Mouse (Mus musculus) intestine, postnatal 0 days (tissue): Measurements from ENCODE around the gene Jund. TPM values are rescaled to one million over a fixed set of nuclear protein-coding genes. Genes with fewer than 3 reads are reported as not detected.

ENCODE experiments used
- ATAC-seq: fragments of 200-750 bp; cut with Nextera tagmentation; 2 replicates; pipeline ENCODE4 v1.8.0; 2017; ENCODE audit warnings: mild to moderate bottlenecking, moderate TSS enrichment, moderate library complexity
- H3K27ac ChIP-seq: fragments of 300-500 bp; sonication (generic); 2 replicates; pipeline ENCODE4 v1.5.1; 2014; ENCODE audit warnings: mild to moderate bottlenecking, low read depth, low read length, moderate library complexity
- H3K27me3 ChIP-seq: fragments of 300-500 bp; sonication (generic); replicated peaks from 2 replicates; pipeline ENCODE4 v1.6.1; 2014; ENCODE audit warnings: low read length, mixed read lengths; ENCODE audit not compliant: control insufficient read depth, insufficient read depth
- H3K36me3 ChIP-seq: fragments of 300-500 bp; sonication (generic); 2 replicates; pipeline ENCODE4 v1.6.1; 2014; ENCODE audit warnings: mild to moderate bottlenecking, moderate library complexity; ENCODE audit not compliant: control insufficient read depth, insufficient read depth
- H3K4me1 ChIP-seq: fragments of 300-500 bp; sonication (generic); replicated peaks from 2 replicates; pipeline ENCODE4 v1.6.1; 2014; ENCODE audit warnings: antibody characterized with exemption, low read length, mixed read lengths; ENCODE audit not compliant: control insufficient read depth, insufficient read depth
- H3K4me2 ChIP-seq: fragments of 300-500 bp; sonication (generic); replicated peaks from 2 replicates; pipeline ENCODE4 v1.6.1; 2014; ENCODE audit warnings: low read depth, mild to moderate bottlenecking, moderate library complexity
- H3K4me3 ChIP-seq: fragments of 300-500 bp; sonication (generic); 2 replicates; pipeline ENCODE4 v1.5.1; 2014; ENCODE audit warnings: low read depth, low read length
- H3K9ac ChIP-seq: fragments of 300-500 bp; sonication (generic); 2 replicates; pipeline ENCODE4 v1.6.1; 2014; ENCODE audit warnings: mild to moderate bottlenecking, low read depth, low read length
- H3K9me3 ChIP-seq: fragments of 300-500 bp; sonication (generic); 2 replicates; pipeline ENCODE4 v1.6.1; 2016; ENCODE audit warnings: mixed run types; ENCODE audit not compliant: control insufficient read depth
- CTCF ChIP-seq: sonication (generic); IDR thresholded peaks from 2 replicates; pipeline ENCODE4 v1.5.1; 2016; ENCODE audit warnings: low read depth, mild to moderate bottlenecking, control low read depth, antibody characterized with exemption, moderate library complexity
- WGBS: fragments of 180-500 bp; shearing (Covaris S2); extraction: QIAGEN DNeasy Blood & Tissue Kit; methylation state at CpG from one replicate; pipeline ENCODE4 v1.1.7; 2014; 5-methylcytosine and 5-hydroxymethylcytosine counted together
- polyA plus RNA-seq: library from polyadenylated mRNA; unstranded; fragments of >200 nt; fragmentation: Nextera tagmentation; extraction: Ambion mirVana; gene quantifications from 2 replicates; pipeline ENCODE4 v1.2.1, GENCODE M21; 2015

Jund gene
- polyA plus RNA-seq, 1 experiment from 2014 or later, result 121 TPM

- WGBS, result 56% methylated on average over 9 of the region's 9 CpGs
- TF ChIP-seq CTCF, result no peak
- no peak overlapping the region for H3K4me3 ChIP-seq
- H3K36me3 ChIP-seq, result no peaks in the 10 kb centered on the region
- H3K27me3 ChIP-seq, result peaks cover 38% of the 10 kb centered on the region
- H3K4me1 ChIP-seq, result no peaks in the 10 kb centered on the region
- no peaks in the 10 kb centered on the region for H3K9me3 ChIP-seq
- no peak for ATAC-seq
- no peak overlapping the region for H3K27ac ChIP-seq
- no peak overlapping the region for H3K9ac ChIP-seq
- H3K4me2 ChIP-seq, result no peak overlapping the region
Observed at GRCm38 (mm10) chr8:70746676-70747075, 47.9 kb downstream of the Jund start.

GRCm38 (mm10) chr8:70747211-70747890 lies 48.6 kb downstream of the Jund start:
- H3K9ac ChIP-seq, result no peak overlapping the region
- H3K27ac ChIP-seq, result no peak overlapping the region
- WGBS, result 88% methylated on average over 18 of the region's 18 CpGs
- H3K27me3 ChIP-seq, result peaks cover 36% of the 10 kb centered on the region
- no peaks in the 10 kb centered on the region for H3K9me3 ChIP-seq
- H3K4me3 ChIP-seq, result no peak overlapping the region
- ATAC-seq, result no peak
- TF ChIP-seq CTCF, result no peak
- H3K4me1 ChIP-seq, result no peaks in the 10 kb centered on the region
- H3K4me2 ChIP-seq, result no peak overlapping the region
- H3K36me3 ChIP-seq, result no peaks in the 10 kb centered on the region

- no peak overlapping the region for H3K4me2 ChIP-seq
- TF ChIP-seq CTCF, result no peak
- peaks cover 25% of the 10 kb centered on the region for H3K27me3 ChIP-seq
- no peak overlapping the region for H3K27ac ChIP-seq
- H3K36me3 ChIP-seq, result no peaks in the 10 kb centered on the region
- no peak overlapping the region for H3K9ac ChIP-seq
- no peak overlapping the region for H3K4me3 ChIP-seq
- H3K4me1 ChIP-seq, result peaks cover 5% of the 10 kb centered on the region
- ATAC-seq, result no peak
- WGBS, result 85% methylated on average over 23 of the region's 23 CpGs
- H3K9me3 ChIP-seq, result no peaks in the 10 kb centered on the region
Observed at GRCm38 (mm10) chr8:70748246-70749096, 49.7 kb downstream of the Jund start.

GRCm38 (mm10) chr8:70749097-70749674 lies 50.4 kb downstream of the Jund start:
- ATAC-seq, result no peak
- no peak overlapping the region for H3K27ac ChIP-seq
- peaks cover 17% of the 10 kb centered on the region for H3K27me3 ChIP-seq
- H3K36me3 ChIP-seq, result no peaks in the 10 kb centered on the region
- no peak overlapping the region for H3K4me3 ChIP-seq
- H3K9ac ChIP-seq, result no peak overlapping the region
- no peak overlapping the region for H3K4me2 ChIP-seq
- WGBS, result 78% methylated on average over 19 of the region's 19 CpGs
- H3K4me1 ChIP-seq, result peaks cover 5% of the 10 kb centered on the region
- no peaks in the 10 kb centered on the region for H3K9me3 ChIP-seq
- no peak for TF ChIP-seq CTCF

Other genes starting within 250 kb of the Jund start
- 9.3 and 10.5 TPM in 2 replicates for gene Klhl26, start 222.0 kb upstream of the Jund start, polyA plus RNA-seq
- 2.3 and 2.4 TPM in 2 replicates for gene Tmem59l, start 211.6 kb upstream of the Jund start, polyA plus RNA-seq
- 0.61 and 0.81 TPM in 2 replicates for gene Crlf1, start 205.8 kb upstream of the Jund start, polyA plus RNA-seq
- gene Rex1bd, start 192.2 kb upstream of the Jund start, polyA plus RNA-seq, result 145 and 148 TPM in 2 replicates
- 805 and 863 TPM in 2 replicates for gene Uba52, start 188.1 kb upstream of the Jund start, polyA plus RNA-seq
- 199 and 203 TPM in 2 replicates for gene Fkbp8, start 171.2 kb upstream of the Jund start, polyA plus RNA-seq
- gene Kxd1, start 171.0 kb upstream of the Jund start, polyA plus RNA-seq, result 46.4 and 52.1 TPM in 2 replicates
- 11.8 and 13.0 TPM in 2 replicates for gene Ell, start 159.5 kb upstream of the Jund start, polyA plus RNA-seq
- 19.4 and 21.0 TPM in 2 replicates for gene Isyna1, start 104.6 kb upstream of the Jund start, polyA plus RNA-seq
- gene Ssbp4, start 90.1 kb upstream of the Jund start, polyA plus RNA-seq, result 63.2 and 65.3 TPM in 2 replicates
- 2.1 and 2.2 TPM in 2 replicates for gene Lrrc25, start 82.8 kb upstream of the Jund start, polyA plus RNA-seq
- gene Gdf15, start 66.5 kb upstream of the Jund start, polyA plus RNA-seq, result 1.7 and 1.9 TPM in 2 replicates
- gene Pgpep1, start 38.6 kb upstream of the Jund start, polyA plus RNA-seq, result 79.0 and 92.1 TPM in 2 replicates
- gene Lsm4, start 25.7 kb upstream of the Jund start, polyA plus RNA-seq, result 181 and 182 TPM in 2 replicates
- not detected in 2 replicates for gene Iqcn, start 4.5 kb downstream of the Jund start, polyA plus RNA-seq
- 2.8 TPM in 2 replicates for gene Gm3336, start 19.6 kb downstream of the Jund start, polyA plus RNA-seq
- gene Pde4c, start 24.8 kb downstream of the Jund start, polyA plus RNA-seq, result 0.21 and 0.31 TPM in 2 replicates
- gene Rab3a, start 55.7 kb downstream of the Jund start, polyA plus RNA-seq, result 18.8 and 19.5 TPM in 2 replicates
- gene Mpv17l2, start 62.0 kb downstream of the Jund start, polyA plus RNA-seq, result 76.3 and 80.6 TPM in 2 replicates
- 37.4 and 41.0 TPM in 2 replicates for gene Pik3r2, start 77.8 kb downstream of the Jund start, polyA plus RNA-seq
- 4.4 and 7.2 TPM in 2 replicates for gene Mast3, start 106.1 kb downstream of the Jund start, polyA plus RNA-seq
- 0.29 and 0.31 TPM in 2 replicates for gene Il12rb1, start 109.5 kb downstream of the Jund start, polyA plus RNA-seq
- 6.2 and 6.9 TPM in 2 replicates for gene Arrdc2, start 140.8 kb downstream of the Jund start, polyA plus RNA-seq
- gene Kcnn1, start 164.3 kb downstream of the Jund start, polyA plus RNA-seq, result 0.17 and 0.30 TPM in 2 replicates
- 61.7 and 64.3 TPM in 2 replicates for gene Ccdc124, start 175.0 kb downstream of the Jund start, polyA plus RNA-seq
- gene Slc5a5, start 193.8 kb downstream of the Jund start, polyA plus RNA-seq, result 0.20 and 0.52 TPM in 2 replicates
- gene Rpl18a, start 198.5 kb downstream of the Jund start, polyA plus RNA-seq, result 2,933 and 2,947 TPM in 2 replicates
- 13.8 and 14.7 TPM in 2 replicates for gene Map1s, start 207.0 kb downstream of the Jund start, polyA plus RNA-seq